ENCODE assay signal across 12 mouse cellular contexts in the genomic region with DNA sequence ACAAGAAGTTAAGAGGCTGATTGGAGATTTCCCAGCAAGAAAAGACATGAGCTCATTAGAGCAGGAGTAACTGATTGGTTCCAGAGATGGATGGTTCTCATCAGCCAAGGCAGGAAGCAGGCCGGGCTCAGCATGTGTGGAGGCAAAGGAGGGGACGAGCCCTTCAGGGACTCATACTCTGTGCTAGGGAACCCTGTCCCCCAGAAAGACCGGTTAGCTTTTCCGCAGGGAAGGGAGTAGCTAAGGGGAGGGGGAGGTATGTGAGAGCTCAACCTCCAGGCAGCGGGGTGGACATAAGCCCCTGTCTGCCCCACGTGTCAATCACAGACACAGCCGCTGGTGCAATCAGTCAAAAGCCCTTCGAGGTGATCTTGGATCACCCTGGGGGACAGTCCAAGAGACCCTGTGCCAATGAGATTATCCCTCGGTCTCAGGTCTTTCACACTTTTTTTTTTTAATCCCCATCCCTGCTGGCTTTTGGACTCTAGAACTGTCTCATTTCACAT. TPM values are rescaled to one million over a fixed set of nuclear protein-coding genes. Genes with fewer than 3 reads are reported as not detected.
DNase-seq lines count a peak whose midpoint lies in the region; ATAC-seq and TF ChIP-seq lines count a peak whose summit lies in the region.
"Had no signal": no experiment of that assay in that cellular context is flagged by ENCODE, and none has a peak within 500 bp of the region (broad histone marks: within the 10 kb centered on the region; RNA-seq: fewer than 3 reads in every experiment).

No protein-coding gene starts in this region.

- H3K36me3 ChIP-seq in kidney, embryonic 14.5 days (ENCODE audit: control insufficient read depth, insufficient read depth, low read length), result no peaks in the 10 kb centered on the region
- H3K36me3 ChIP-seq in kidney, adult 2 months (ENCODE audit: control insufficient read depth, insufficient read depth, low read length), result no peaks in the 10 kb centered on the region
- no peaks in the 10 kb centered on the region for H3K36me3 ChIP-seq in embryonic facial prominence, embryonic 12.5 days
- no peaks in the 10 kb centered on the region for H3K36me3 ChIP-seq in midbrain, embryonic 12.5 days
- H3K36me3 ChIP-seq: neural tube, embryonic 12.5 days had no signal

- H3K4me3 ChIP-seq in kidney, embryonic 14.5 days (ENCODE audit: low read length), result no peak overlapping the region
- H3K4me3 ChIP-seq in kidney, adult 2 months (ENCODE audit: insufficient read depth, low read depth, low read length), result no peak overlapping the region
- no peak overlapping the region for H3K4me3 ChIP-seq in embryonic facial prominence, embryonic 12.5 days
- no peak overlapping the region for H3K4me3 ChIP-seq in midbrain, embryonic 12.5 days
- H3K4me3 ChIP-seq: neural tube, embryonic 12.5 days had no signal

- peak overlapping the region; percentile 85 for H3K27ac ChIP-seq in kidney, embryonic 14.5 days (ENCODE audit: low read depth, low read length)
- H3K27ac ChIP-seq in kidney, adult 2 months (ENCODE audit: insufficient read depth, low read depth, low read length), result no peak overlapping the region
- H3K27ac ChIP-seq in embryonic facial prominence, embryonic 12.5 days, result peak overlapping the region; percentile 86
- H3K27ac ChIP-seq in midbrain, embryonic 12.5 days (replicated peaks), result peak overlapping the region; percentile 56; the same call in 1 of the 2 replicates
- H3K27ac ChIP-seq: neural tube, embryonic 12.5 days had no signal

- no peaks in the 10 kb centered on the region for H3K27me3 ChIP-seq in kidney, embryonic 14.5 days (ENCODE audit: control insufficient read depth, insufficient read depth, low read length)
- H3K27me3 ChIP-seq in kidney, adult 2 months (replicated peaks; ENCODE audit: control insufficient read depth, insufficient read depth, low read length), result no peaks in the 10 kb centered on the region
- no peaks in the 10 kb centered on the region for H3K27me3 ChIP-seq in embryonic facial prominence, embryonic 12.5 days
- no peaks in the 10 kb centered on the region; the same call in 1 of the 2 replicates for H3K27me3 ChIP-seq in midbrain, embryonic 12.5 days
- H3K27me3 ChIP-seq: neural tube, embryonic 12.5 days had no signal

- no peak for DNase-seq in kidney, adult 2 months
- peak; percentile 31 to 45 for DNase-seq in heart, postnatal 14 days
- no peak for DNase-seq in ovary, postnatal 14 days (ENCODE audit: low spot score)
- no peak for DNase-seq in frontal cortex, postnatal 36 days (ENCODE audit: low spot score in 2 of 2)
- DNase-seq in right cerebral cortex, postnatal 25 days, result no peak
- DNase-seq: thymus, postnatal 36 days had no signal

- 14% methylated on average over 9 of the region's 9 CpGs for WGBS in kidney, embryonic 14.5 days
- 56% methylated on average over 9 of the region's 9 CpGs for WGBS in kidney, adult 2 months
- 5% methylated on average over 9 of the region's 9 CpGs for WGBS in embryonic facial prominence, embryonic 12.5 days
- 5% methylated on average over 9 of the region's 9 CpGs for WGBS in midbrain, embryonic 12.5 days

- H3K9me3 ChIP-seq in kidney, embryonic 14.5 days (ENCODE audit: control insufficient read depth, low read length), result no peaks in the 10 kb centered on the region
- H3K9me3 ChIP-seq in embryonic facial prominence, embryonic 12.5 days, result no peaks in the 10 kb centered on the region
- H3K9me3 ChIP-seq in midbrain, embryonic 12.5 days, result no peaks in the 10 kb centered on the region
- H3K9me3 ChIP-seq: neural tube, embryonic 12.5 days had no signal

- ATAC-seq in kidney, embryonic 14.5 days (ENCODE audit: low FRiP score, low TSS enrichment), result no peak
- 0 out of 2 replicates have a peak, but pooled peaks have one; percentile 47 for ATAC-seq in embryonic facial prominence, embryonic 12.5 days (ENCODE audit: insufficient number of reproducible peaks, insufficient read depth, low FRiP score, low TSS enrichment)
- ATAC-seq in midbrain, embryonic 12.5 days (ENCODE audit: low FRiP score, low read depth), result peak; percentile 34; the same call in 1 of the 2 replicates

- no peak overlapping the region for H3K4me2 ChIP-seq in kidney, embryonic 14.5 days (replicated peaks; ENCODE audit: low read depth, low read length)
- H3K4me2 ChIP-seq in embryonic facial prominence, embryonic 12.5 days (replicated peaks), result no peak overlapping the region
- H3K4me2 ChIP-seq in midbrain, embryonic 12.5 days (replicated peaks), result no peak overlapping the region
- H3K4me2 ChIP-seq: neural tube, embryonic 12.5 days had no signal

- no peak overlapping the region for H3K9ac ChIP-seq in kidney, embryonic 14.5 days (ENCODE audit: low read depth, low read length)
- H3K9ac ChIP-seq in embryonic facial prominence, embryonic 12.5 days, result no peak overlapping the region
- H3K9ac ChIP-seq in midbrain, embryonic 12.5 days (replicated peaks), result no peak overlapping the region
- H3K9ac ChIP-seq: neural tube, embryonic 12.5 days had no signal

- TF ChIP-seq CTCF in kidney, adult 2 months (conservative IDR thresholded peaks at IDR 0.05; ENCODE audit: insufficient read depth, insufficient read length, low read depth, low read length), result no peak

- intact Hi-C loops in heart, postnatal 14 days (cut with DNase I), result no loop called here

- no peak for TF ChIP-seq POLR2A in kidney, adult 2 months (IDR thresholded peaks at IDR 0.05; ENCODE audit: low read depth, low read length)

- peaks cover 32% of the 10 kb centered on the region for H3K4me1 ChIP-seq in kidney, embryonic 14.5 days (ENCODE audit: control insufficient read depth, insufficient read depth, low read length)
- peaks cover 11% of the 10 kb centered on the region; the same call in 1 of the 2 replicates for H3K4me1 ChIP-seq in kidney, adult 2 months (ENCODE audit: control insufficient read depth, insufficient read depth, low read length)
- H3K4me1 ChIP-seq in embryonic facial prominence, embryonic 12.5 days, result peaks cover 34% of the 10 kb centered on the region
- H3K4me1 ChIP-seq in midbrain, embryonic 12.5 days, result peaks cover 18% of the 10 kb centered on the region

RNA-seq across cellular contexts. Expression of gene Ccdc42, which starts 14.7 kb away (rescaled TPM):
- 2.5 and 3.0 TPM in 2 replicates for polyA plus RNA-seq in kidney, embryonic 14.5 days (2014; fragmentation: Nextera tagmentation; extraction: Ambion mirVana)
- 0.33 TPM in 1 of 2 replicates, not detected in the other for polyA plus RNA-seq in kidney, adult 2 months (2012; rRNA removed)
- polyA plus RNA-seq in embryonic facial prominence, embryonic 12.5 days (2016; fragmentation: Nextera tagmentation; extraction: Ambion mirVana), result 0.40 and 0.41 TPM in 2 replicates
- not detected for total RNA-seq in heart, postnatal 14 days (2021)
- polyA plus RNA-seq in midbrain, embryonic 12.5 days (2016; fragmentation: Nextera tagmentation; extraction: Ambion mirVana), result 0.87 and 1.0 TPM in 2 replicates
- total RNA-seq: CH12.LX had no signal

RNA-seq across cellular contexts. Expression of gene Mfsd6l, which starts 45.6 kb away (rescaled TPM):
- 1.0 and 1.4 TPM in 2 replicates for polyA plus RNA-seq in kidney, embryonic 14.5 days (2014; fragmentation: Nextera tagmentation; extraction: Ambion mirVana)
- polyA plus RNA-seq in kidney, adult 2 months (2012; rRNA removed), result 2.2 and 2.3 TPM in 2 replicates
- 0.22 and 0.35 TPM in 2 replicates for polyA plus RNA-seq in embryonic facial prominence, embryonic 12.5 days (2016; fragmentation: Nextera tagmentation; extraction: Ambion mirVana)
- under 1 TPM; 0.24 to 0.43 TPM for total RNA-seq in heart, postnatal 14 days (2021)
- polyA plus RNA-seq in midbrain, embryonic 12.5 days (2016; fragmentation: Nextera tagmentation; extraction: Ambion mirVana), result not detected in 2 replicates
- total RNA-seq: layer of hippocampus, postnatal 25 days had no signal
- polyA plus RNA-seq: neural tube, embryonic 12.5 days had no signal

Comparison
In these comparisons a context has a peak if more than half of its experiments do, and no peak if none do; other contexts are left out.
1. DNase-seq: peak in heart, postnatal 14 days (2 of 2); none in kidney, adult 2 months (single experiment), ovary, postnatal 14 days (single experiment), frontal cortex, postnatal 36 days (0 of 2) and right cerebral cortex, postnatal 25 days (single experiment).